Mouse (Mus musculus) liver, embryonic 14.5 days (tissue): ENCODE results near the gene Adgrb3.

Source experiments
- CTCF ChIP-seq: IDR thresholded peaks from 2 replicates; pipeline ENCODE4 v1.5.1; 2016; ENCODE audit warnings: antibody characterized with exemption, low read depth, control low read depth
- EP300 ChIP-seq: IDR thresholded peaks from 2 replicates; pipeline ENCODE4 v1.6.1; 2016; ENCODE audit warnings: antibody characterized with exemption, low read depth

DNA sequence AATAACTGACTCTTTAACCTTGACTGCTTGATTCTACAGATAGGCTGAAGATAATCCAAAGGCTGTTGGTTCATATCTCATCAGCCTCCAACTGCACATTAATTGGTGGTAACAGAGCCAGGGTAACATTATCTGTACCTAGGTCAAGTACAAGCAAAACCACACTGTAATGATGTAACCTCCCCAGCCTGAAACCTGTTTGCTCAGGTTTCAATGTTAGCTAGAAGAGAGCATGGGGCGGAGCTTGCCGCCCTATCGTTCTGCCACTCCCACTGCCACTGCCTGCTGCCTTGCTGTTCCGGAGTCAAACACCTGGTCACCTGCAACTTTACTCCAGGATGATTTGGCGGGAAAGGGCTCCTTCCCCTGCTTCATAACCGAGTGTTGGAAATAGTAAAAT is 765.5 kb downstream of the Adgrb3 start:
- no peak for TF ChIP-seq CTCF
- TF ChIP-seq EP300 = no peak
